ENCODE assay signal across 8 mouse cellular contexts in genomic region chr4:130861653-130862208, GRCm38 (mm10). TPM values are rescaled to one million over a fixed set of nuclear protein-coding genes. Genes with fewer than 3 reads are reported as not detected.
DNase-seq lines count a peak whose midpoint lies in the region; ATAC-seq and TF ChIP-seq lines count a peak whose summit lies in the region.

No protein-coding gene starts in this region.

- H3K4me1 ChIP-seq in liver, postnatal 0 days (ENCODE audit: insufficient read depth): no peaks in the 10 kb centered on the region
- peaks cover 23% of the 10 kb centered on the region for H3K4me1 ChIP-seq in embryonic facial prominence, embryonic 13.5 days
- H3K4me1 ChIP-seq in heart, embryonic 12.5 days (replicated peaks): peaks cover 30% of the 10 kb centered on the region
- peaks cover 7% of the 10 kb centered on the region; the same call in 1 of the 2 replicates for H3K4me1 ChIP-seq in kidney, embryonic 16.5 days (ENCODE audit: insufficient read depth, low read length)
- peaks cover 34% of the 10 kb centered on the region for H3K4me1 ChIP-seq in limb, embryonic 13.5 days
- H3K4me1 ChIP-seq in neural tube, embryonic 15.5 days: peaks cover 46% of the 10 kb centered on the region

- DNase-seq in liver: peak; percentile 20
- no peak for DNase-seq in liver, postnatal 0 days
- peak; percentile 76 to 79 for DNase-seq in urinary bladder, postnatal 36 days (ENCODE audit: low spot score in 2 of 2)

- no peak for TF ChIP-seq CTCF in liver, postnatal 0 days (IDR thresholded peaks at IDR 0.05; ENCODE audit: low read depth)

- H3K4me2 ChIP-seq in liver, postnatal 0 days (ENCODE audit: low read depth, low read length): no peak overlapping the region
- peak overlapping the region; percentile 63 for H3K4me2 ChIP-seq in embryonic facial prominence, embryonic 13.5 days
- peak overlapping the region; percentile 75 for H3K4me2 ChIP-seq in heart, embryonic 12.5 days
- H3K4me2 ChIP-seq in kidney, embryonic 16.5 days (replicated peaks; ENCODE audit: low read depth, low read length): peak overlapping the region; percentile 52
- peak overlapping the region; percentile 68 for H3K4me2 ChIP-seq in limb, embryonic 13.5 days (replicated peaks)
- H3K4me2 ChIP-seq in neural tube, embryonic 15.5 days: peak overlapping the region; percentile 59

- WGBS in liver, postnatal 0 days (ENCODE audit: insufficient replicate concordance): 8% methylated on average over 30 of the region's 30 CpGs
- 2% methylated on average over 30 of the region's 30 CpGs for WGBS in embryonic facial prominence, embryonic 13.5 days
- 4% methylated on average over 30 of the region's 30 CpGs for WGBS in heart, embryonic 12.5 days
- 4% methylated on average over 30 of the region's 30 CpGs for WGBS in kidney, embryonic 16.5 days
- 2% methylated on average over 30 of the region's 30 CpGs for WGBS in limb, embryonic 13.5 days
- WGBS in neural tube, embryonic 15.5 days: 2% methylated on average over 30 of the region's 30 CpGs

- no peak overlapping the region for H3K27ac ChIP-seq in liver, postnatal 0 days (ENCODE audit: low read depth)
- no peak overlapping the region for H3K27ac ChIP-seq in embryonic facial prominence, embryonic 13.5 days
- H3K27ac ChIP-seq in heart, embryonic 12.5 days (ENCODE audit: poor library complexity, severe bottlenecking): peak overlapping the region; percentile 78
- no peak overlapping the region for H3K27ac ChIP-seq in kidney, embryonic 16.5 days (ENCODE audit: low read length)
- peak overlapping the region; percentile 22; the same call in 1 of the 2 replicates for H3K27ac ChIP-seq in limb, embryonic 13.5 days
- H3K27ac ChIP-seq in neural tube, embryonic 15.5 days (replicated peaks): peak overlapping the region; percentile 83

- no peak for TF ChIP-seq EP300 in liver, postnatal 0 days (IDR thresholded peaks at IDR 0.05; ENCODE audit: low read depth)

- H3K27me3 ChIP-seq in liver, postnatal 0 days (ENCODE audit: insufficient read depth, low read length): peaks cover 20% of the 10 kb centered on the region; the same call in 1 of the 2 replicates
- H3K27me3 ChIP-seq in embryonic facial prominence, embryonic 13.5 days: peaks cover 51% of the 10 kb centered on the region
- peaks cover 40% of the 10 kb centered on the region for H3K27me3 ChIP-seq in heart, embryonic 12.5 days (replicated peaks)
- peaks cover 23% of the 10 kb centered on the region for H3K27me3 ChIP-seq in kidney, embryonic 16.5 days (ENCODE audit: insufficient read depth, low read length)
- H3K27me3 ChIP-seq in limb, embryonic 13.5 days: peaks cover 35% of the 10 kb centered on the region
- H3K27me3 ChIP-seq in neural tube, embryonic 15.5 days (replicated peaks): peaks cover 14% of the 10 kb centered on the region; the same call in 1 of the 2 replicates

- no peak overlapping the region for H3K4me3 ChIP-seq in liver, postnatal 0 days (ENCODE audit: low read depth, low read length)
- H3K4me3 ChIP-seq in embryonic facial prominence, embryonic 13.5 days: peak overlapping the region; percentile 32
- H3K4me3 ChIP-seq in heart, embryonic 12.5 days: peak overlapping the region; percentile 39
- peak overlapping the region; percentile 35 for H3K4me3 ChIP-seq in kidney, embryonic 16.5 days (ENCODE audit: low read length)
- peak overlapping the region; percentile 33 for H3K4me3 ChIP-seq in limb, embryonic 13.5 days
- H3K4me3 ChIP-seq in neural tube, embryonic 15.5 days (replicated peaks): peak overlapping the region; percentile 32

- H3K9ac ChIP-seq in liver, postnatal 0 days (replicated peaks): no peak overlapping the region
- H3K9ac ChIP-seq in embryonic facial prominence, embryonic 13.5 days: peak overlapping the region; percentile 51; the same call in 1 of the 2 replicates
- H3K9ac ChIP-seq in heart, embryonic 12.5 days: peak overlapping the region; percentile 33
- H3K9ac ChIP-seq in kidney, embryonic 16.5 days (replicated peaks; ENCODE audit: low read length): peak overlapping the region; percentile 45
- H3K9ac ChIP-seq in limb, embryonic 13.5 days: peak overlapping the region; percentile 51; the same call in 1 of the 2 replicates
- H3K9ac ChIP-seq in neural tube, embryonic 15.5 days (replicated peaks): peak overlapping the region; percentile 48

- no peaks in the 10 kb centered on the region for H3K9me3 ChIP-seq in liver, postnatal 0 days (ENCODE audit: low read length)
- H3K9me3 ChIP-seq in embryonic facial prominence, embryonic 13.5 days: no peaks in the 10 kb centered on the region
- no peaks in the 10 kb centered on the region for H3K9me3 ChIP-seq in heart, embryonic 12.5 days (replicated peaks)
- H3K9me3 ChIP-seq in kidney, embryonic 16.5 days (ENCODE audit: low read length): no peaks in the 10 kb centered on the region
- H3K9me3 ChIP-seq in limb, embryonic 13.5 days: no peaks in the 10 kb centered on the region
- H3K9me3 ChIP-seq in neural tube, embryonic 15.5 days (replicated peaks): no peaks in the 10 kb centered on the region

- no peak for ATAC-seq in liver, postnatal 0 days
- peak; percentile 83 for ATAC-seq in embryonic facial prominence, embryonic 13.5 days (ENCODE audit: insufficient number of reproducible peaks, insufficient read depth, low FRiP score, low TSS enrichment, low read depth)
- ATAC-seq in heart, embryonic 12.5 days (ENCODE audit: insufficient number of reproducible peaks, low FRiP score): peak; percentile 75
- ATAC-seq in kidney, embryonic 16.5 days (ENCODE audit: low FRiP score, low TSS enrichment): peak; percentile 81
- peak; percentile 85 for ATAC-seq in limb, embryonic 13.5 days (ENCODE audit: low FRiP score, low read depth)
- ATAC-seq in neural tube, embryonic 15.5 days (ENCODE audit: low FRiP score): peak; percentile 93

- H3K36me3 ChIP-seq in liver, postnatal 0 days (replicated peaks; ENCODE audit: insufficient read depth, low read length): no peaks in the 10 kb centered on the region
- no peaks in the 10 kb centered on the region for H3K36me3 ChIP-seq in embryonic facial prominence, embryonic 13.5 days
- H3K36me3 ChIP-seq in heart, embryonic 12.5 days: no peaks in the 10 kb centered on the region
- H3K36me3 ChIP-seq in kidney, embryonic 16.5 days (ENCODE audit: insufficient read depth, low read length): no peaks in the 10 kb centered on the region
- H3K36me3 ChIP-seq in limb, embryonic 13.5 days: no peaks in the 10 kb centered on the region
- H3K36me3 ChIP-seq in neural tube, embryonic 15.5 days: no peaks in the 10 kb centered on the region

RNA-seq across cellular contexts. Expression of gene Laptm5, which starts 51.2 kb away (rescaled TPM):
- polyA plus RNA-seq in liver, postnatal 0 days (2015; fragmentation: Nextera tagmentation; extraction: Ambion mirVana): 109 and 113 TPM in 2 replicates
- 27.9 and 28.6 TPM in 2 replicates for polyA plus RNA-seq in embryonic facial prominence, embryonic 13.5 days (2015; fragmentation: Nextera tagmentation; extraction: Ambion mirVana)
- 13.7 and 16.0 TPM in 2 replicates for polyA plus RNA-seq in heart, embryonic 12.5 days (2016; fragmentation: Nextera tagmentation; extraction: Ambion mirVana)
- polyA plus RNA-seq in kidney, embryonic 16.5 days (2015; fragmentation: Nextera tagmentation; extraction: Ambion mirVana): 21.6 and 25.9 TPM in 2 replicates
- polyA plus RNA-seq in limb, embryonic 13.5 days (2015; fragmentation: Nextera tagmentation; extraction: Ambion mirVana): 32.2 and 35.9 TPM in 2 replicates
- polyA plus RNA-seq in neural tube, embryonic 15.5 days (2015; fragmentation: Nextera tagmentation; extraction: Ambion mirVana): 29.8 and 64.3 TPM in 2 replicates

Comparison
In these comparisons a context has a peak if more than half of its experiments do, and no peak if none do; other contexts are left out.
1. H3K27ac ChIP-seq: peak in heart, embryonic 12.5 days (single experiment), limb, embryonic 13.5 days (single experiment) and neural tube, embryonic 15.5 days (single experiment); none in liver, postnatal 0 days (single experiment), embryonic facial prominence, embryonic 13.5 days (single experiment) and kidney, embryonic 16.5 days (single experiment).